Mouse (Mus musculus) spleen, postnatal 14 days (tissue): ENCODE measurements around the gene Spata19.

Source experiments
- DNase-seq, 2 experiments: peaks; one replicate each; pipeline ENCODE4 v3.0.0; 2021 to 2022; ENCODE audit warnings: low spot score in 2 of 2

Gene Spata19

GRCm38 (mm10) chr9:27396500-27396899, at the start of gene Spata19:
TSS of gene Spata19 (plus strand) at chr9:27396800.
- no peak for DNase-seq

GRCm38 (mm10) chr9:27353082-27353481, 43.5 kb upstream of the Spata19 start:
- DNase-seq: no peak

GRCm38 (mm10) chr9:27357893-27358292, 38.7 kb upstream of the Spata19 start:
- no peak for DNase-seq

- no peak for DNase-seq
Measured at GRCm38 (mm10) chr9:27367231-27367630, 29.4 kb upstream of the Spata19 start.

- DNase-seq: no peak
Measured at GRCm38 (mm10) chr9:27369108-27369507, 27.5 kb upstream of the Spata19 start.

- no peak for DNase-seq
Measured at GRCm38 (mm10) chr9:27375746-27376145, 20.9 kb upstream of the Spata19 start.

- no peak for DNase-seq
Measured at GRCm38 (mm10) chr9:27386951-27387350, 9.6 kb upstream of the Spata19 start.

GRCm38 (mm10) chr9:27401169-27401568, 4.6 kb downstream of the Spata19 start:
- no peak for DNase-seq

- DNase-seq: no peak
Measured at GRCm38 (mm10) chr9:27409733-27410132, 13.1 kb downstream of the Spata19 start.

- peak in 1 of 2 experiments; percentile 6 for DNase-seq
Measured at GRCm38 (mm10) chr9:27414058-27414460, 17.5 kb downstream of the Spata19 start.

- DNase-seq: no peak
Measured at GRCm38 (mm10) chr9:27424511-27424910, 27.9 kb downstream of the Spata19 start.

GRCm38 (mm10) chr9:27428552-27428951, 32.0 kb downstream of the Spata19 start:
- DNase-seq: no peak

- no peak for DNase-seq
Measured at GRCm38 (mm10) chr9:27433301-27433700, 36.7 kb downstream of the Spata19 start.

GRCm38 (mm10) chr9:27435936-27436335, 39.3 kb downstream of the Spata19 start:
- DNase-seq: no peak

- no peak for DNase-seq
Measured at GRCm38 (mm10) chr9:27437391-27438061, 40.9 kb downstream of the Spata19 start.

GRCm38 (mm10) chr9:27449780-27450422, 53.3 kb downstream of the Spata19 start:
- no peak for DNase-seq
